Mouse (Mus musculus) forebrain, embryonic 13.5 days (tissue): ENCODE results near the gene Lcn9. TPM values are rescaled to one million over a fixed set of nuclear protein-coding genes. Genes with fewer than 3 reads are reported as not detected.
"Not testable (repeated sequence)": the region's sequence is repeated elsewhere in the genome, so short reads cannot be mapped to it uniquely, and the experiment has no call there.

Source experiments
- ATAC-seq: fragments of 200-750 bp; cut with Nextera tagmentation; 2 replicates; pipeline ENCODE4 v1.8.0; 2017
- H3K27ac ChIP-seq: fragments of 300-500 bp; sonication (generic); 2 replicates; pipeline ENCODE4 v1.5.1; 2015; ENCODE audit warnings: inconsistent platforms, mild to moderate bottlenecking, moderate library complexity
- H3K27me3 ChIP-seq: fragments of 300-500 bp; sonication (generic); 2 replicates; pipeline ENCODE4 v1.6.1; 2015; ENCODE audit warnings: mild to moderate bottlenecking, inconsistent platforms
- H3K36me3 ChIP-seq: fragments of 300-500 bp; sonication (generic); 2 replicates; pipeline ENCODE4 v1.6.1; 2015; ENCODE audit warnings: mild to moderate bottlenecking, inconsistent platforms; ENCODE audit not compliant: poor library complexity, severe bottlenecking
- H3K4me1 ChIP-seq: fragments of 300-500 bp; sonication (generic); 2 replicates; pipeline ENCODE4 v1.6.1; 2015; ENCODE audit warnings: inconsistent platforms
- H3K4me2 ChIP-seq: fragments of 300-500 bp; sonication (generic); 2 replicates; pipeline ENCODE4 v1.6.1; 2015; ENCODE audit warnings: inconsistent platforms, mild to moderate bottlenecking, moderate library complexity
- H3K4me3 ChIP-seq: fragments of 300-500 bp; sonication (generic); 2 replicates; pipeline ENCODE4 v1.5.1; 2015; ENCODE audit warnings: mild to moderate bottlenecking, inconsistent platforms
- H3K9ac ChIP-seq: fragments of 300-500 bp; sonication (generic); 2 replicates; pipeline ENCODE4 v1.6.1; 2015; ENCODE audit warnings: mild to moderate bottlenecking, inconsistent platforms
- H3K9me3 ChIP-seq: fragments of 300-500 bp; sonication (generic); replicated peaks from 2 replicates; pipeline ENCODE4 v1.6.1; 2016; ENCODE audit warnings: inconsistent platforms
- WGBS: fragments of 180-500 bp; shearing (Covaris S2); methylation state at CpG from one replicate; pipeline ENCODE4 v1.1.7; 2015; 5-methylcytosine and 5-hydroxymethylcytosine counted together
- polyA plus RNA-seq: library from polyadenylated mRNA; unstranded; fragments of >200 nt; fragmentation: Nextera tagmentation; extraction: Ambion mirVana; gene quantifications from 2 replicates; pipeline ENCODE4 v1.2.1, GENCODE M21; 2015

Gene Lcn9
- polyA plus RNA-seq, 1 experiment from 2014 or later: not detected

DNA sequence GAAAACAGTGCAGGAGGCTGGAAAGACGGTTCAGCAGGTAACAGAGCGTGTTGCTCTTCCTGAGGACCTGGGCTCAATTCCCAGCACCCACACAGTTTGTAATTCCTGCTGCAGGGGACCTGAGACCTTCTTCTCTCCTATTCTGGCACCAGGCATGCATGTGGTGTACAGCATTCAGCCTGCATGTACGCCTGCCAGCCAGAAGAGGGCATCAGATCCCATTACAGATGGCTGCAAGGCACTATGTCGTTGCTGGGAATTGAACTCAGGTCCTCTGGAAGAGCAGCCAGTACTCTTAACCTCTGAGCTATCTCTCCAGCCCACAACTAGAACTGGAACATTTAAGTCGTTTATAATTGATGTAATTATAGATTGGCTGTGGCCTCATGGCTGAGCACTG, 9.6 kb upstream of the Lcn9 start:
- H3K4me1 ChIP-seq: no peaks in the 10 kb centered on the region
- 84% methylated on average over 5 of the region's 5 CpGs for WGBS
- H3K4me2 ChIP-seq: no peak overlapping the region
- H3K27ac ChIP-seq: no peak overlapping the region
- 0 out of 2 replicates have a peak, but pooled peaks cover 4% of the 10 kb centered on the region for H3K9me3 ChIP-seq
- no peak overlapping the region for H3K4me3 ChIP-seq
- H3K9ac ChIP-seq: no peak overlapping the region
- no peaks in the 10 kb centered on the region for H3K36me3 ChIP-seq
- ATAC-seq: no peak
- no peaks in the 10 kb centered on the region for H3K27me3 ChIP-seq

DNA sequence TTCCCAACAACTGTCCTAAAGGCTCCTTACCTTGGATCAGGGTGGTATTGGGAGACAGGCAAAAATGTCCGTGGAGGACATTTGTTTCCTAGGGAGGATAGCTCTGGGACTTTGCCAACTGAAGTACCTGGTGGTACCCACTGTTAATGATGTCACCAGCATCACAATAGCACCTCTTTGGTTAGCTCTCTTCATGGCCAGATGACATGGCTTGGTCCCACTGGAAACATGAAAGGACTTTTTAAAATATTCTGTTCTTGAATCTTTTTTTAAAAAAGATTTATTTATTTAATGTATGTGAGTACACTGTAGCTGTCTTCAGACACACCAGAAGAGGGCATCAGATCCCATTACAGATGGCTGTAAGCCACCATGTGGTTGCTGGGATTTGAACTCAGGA, 7.2 kb upstream of the Lcn9 start, which contains the start of gene Glt6d1:
TSS of gene Glt6d1 (minus strand) at position 101 of the 400 bp plus-strand sequence.
- H3K27ac ChIP-seq, H3K36me3 ChIP-seq, H3K4me1 ChIP-seq, H3K4me3 ChIP-seq, H3K4me2 ChIP-seq, H3K27me3 ChIP-seq, H3K9ac ChIP-seq, ATAC-seq, H3K9me3 ChIP-seq: not testable (repeated sequence)
- WGBS: 85% methylated on average over 1 of the region's 1 CpGs

DNA sequence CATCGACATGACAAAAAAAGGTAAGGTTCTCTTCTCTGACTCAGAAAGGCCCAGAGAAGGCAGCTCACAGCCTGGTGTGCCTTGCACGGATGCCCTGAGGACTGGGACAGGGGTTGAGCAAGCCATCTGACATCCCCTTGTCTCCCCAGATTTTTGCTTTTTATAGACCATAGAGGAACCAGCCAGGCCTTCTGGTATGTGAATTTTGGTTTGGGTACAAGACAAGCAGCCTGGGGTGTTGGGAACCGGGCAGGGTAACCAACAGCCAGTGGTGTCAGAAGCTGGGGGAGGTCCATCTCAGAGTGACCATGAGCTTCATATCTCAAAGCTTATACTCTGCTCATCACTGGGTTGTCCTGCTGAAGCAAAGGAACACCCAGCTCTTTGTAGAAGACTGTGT, 1.8 kb downstream of the Lcn9 start:
- Histone ChIP-seq H3K4me2 (no peak overlapping the region), H3K9ac (no peak overlapping the region), H3K9me3 (no peaks in the 10 kb centered on the region), H3K36me3 (no peaks in the 10 kb centered on the region), H3K4me3 (no peak overlapping the region), H3K27me3 (no peaks in the 10 kb centered on the region), H3K4me1 (no peaks in the 10 kb centered on the region), H3K27ac (no peak overlapping the region)
- ATAC-seq: no peak
- WGBS: 91% methylated on average over 3 of the region's 3 CpGs

DNA sequence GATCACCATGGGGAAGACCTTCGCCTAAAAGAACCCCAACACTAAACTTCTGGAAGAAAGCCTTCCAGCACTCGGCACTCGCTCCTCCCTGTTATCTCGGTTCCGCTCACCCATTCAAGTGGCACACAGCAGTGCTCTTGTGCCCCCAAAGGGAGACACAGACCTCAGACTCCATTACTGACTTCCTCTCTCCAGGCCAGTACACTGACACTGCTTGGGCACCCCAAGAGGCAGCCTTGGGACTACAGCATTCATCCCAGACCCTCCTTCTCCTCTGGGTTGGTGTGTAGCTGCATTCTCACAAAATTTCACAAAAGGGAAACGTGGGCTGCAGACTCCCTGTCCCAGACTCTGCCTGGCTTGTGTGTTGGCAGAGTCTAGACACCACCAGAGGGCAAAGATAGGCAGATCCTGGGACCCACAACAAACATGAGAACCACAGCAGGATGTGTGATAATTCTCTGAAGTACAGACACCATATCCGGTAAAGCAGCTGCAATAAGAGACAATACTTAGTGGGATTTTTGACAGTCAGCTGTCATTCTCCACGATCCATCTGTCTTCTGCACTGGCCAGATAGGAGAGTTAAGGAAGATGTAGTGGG, 5.5 kb downstream of the Lcn9 start:
- no peak for ATAC-seq
- no peaks in the 10 kb centered on the region for H3K36me3 ChIP-seq
- no peak overlapping the region for H3K27ac ChIP-seq
- H3K27me3 ChIP-seq: no peaks in the 10 kb centered on the region
- H3K4me2 ChIP-seq: no peak overlapping the region
- WGBS: 79% methylated on average over 8 of the region's 8 CpGs
- H3K9ac ChIP-seq: no peak overlapping the region
- no peaks in the 10 kb centered on the region for H3K9me3 ChIP-seq
- H3K4me1 ChIP-seq: no peaks in the 10 kb centered on the region
- H3K4me3 ChIP-seq: no peak overlapping the region

DNA sequence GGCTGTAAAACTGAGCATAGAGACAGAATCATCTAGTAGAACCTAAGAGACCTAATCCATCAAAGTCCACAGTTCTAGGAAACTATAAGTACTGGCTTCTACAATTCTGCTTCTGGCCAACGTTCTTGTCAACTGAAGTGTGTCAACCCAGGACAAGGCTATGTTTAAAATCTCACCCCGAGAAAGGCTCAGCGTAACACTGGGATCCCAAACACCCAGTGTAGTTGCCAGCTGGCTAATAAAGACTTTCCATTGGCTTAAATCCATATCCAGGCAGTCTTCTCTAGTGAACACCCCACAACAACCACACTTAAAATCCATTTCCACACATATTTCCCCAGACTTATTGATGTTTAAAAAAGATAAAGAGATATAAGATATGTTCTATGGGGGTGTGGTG, 7.8 kb downstream of the Lcn9 start:
- Histone ChIP-seq H3K4me2 (no peak overlapping the region), H3K4me1 (no peaks in the 10 kb centered on the region), H3K36me3 (no peaks in the 10 kb centered on the region), H3K9me3 (no peaks in the 10 kb centered on the region), H3K9ac (no peak overlapping the region), H3K27me3 (no peaks in the 10 kb centered on the region), H3K27ac (no peak overlapping the region), H3K4me3 (no peak overlapping the region)
- no peak for ATAC-seq
- 84% methylated on average over 3 of the region's 3 CpGs for WGBS

DNA sequence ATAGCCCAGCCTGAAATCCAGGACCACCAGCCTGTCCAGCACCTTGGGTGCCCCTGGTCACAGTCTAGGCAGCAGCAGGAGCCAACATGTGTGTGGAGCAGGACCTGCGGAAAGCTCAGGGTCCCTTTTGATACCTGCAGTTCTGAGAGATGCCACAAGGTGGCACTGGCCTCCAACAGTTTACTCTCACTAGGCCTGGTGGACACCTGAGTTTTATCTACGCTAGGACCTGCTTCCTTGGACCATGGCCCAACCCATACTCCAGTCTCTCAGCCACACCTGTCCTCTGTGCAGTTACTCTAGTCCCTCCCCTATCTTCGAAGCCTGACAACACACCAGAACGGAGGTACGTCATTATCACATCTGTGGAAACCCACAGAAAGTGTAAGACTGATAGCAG, 13.3 kb downstream of the Lcn9 start:
- no peak overlapping the region for H3K4me3 ChIP-seq
- 44% methylated on average over 5 of the region's 5 CpGs for WGBS
- peak; percentile 30; the same call in 1 of the 2 replicates for ATAC-seq

DNA sequence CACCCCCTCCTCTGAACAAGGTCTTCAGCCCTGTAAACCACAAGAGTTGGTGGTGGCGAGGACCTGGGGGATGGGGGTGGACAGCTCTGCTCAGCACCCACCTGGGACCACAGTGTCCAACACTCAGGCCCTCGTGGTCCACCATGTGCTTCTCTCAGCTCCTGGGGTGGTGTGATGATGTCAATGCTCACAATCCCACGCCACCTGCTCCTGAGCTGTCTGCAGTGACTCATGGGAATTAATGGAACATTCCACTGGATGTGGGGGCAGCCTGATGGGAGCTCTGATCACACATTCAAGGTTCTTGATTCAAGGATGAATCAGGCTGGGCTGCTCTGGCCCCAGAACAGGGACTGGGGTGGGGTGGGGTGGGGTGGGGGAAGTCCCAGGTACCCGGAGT, 19.2 kb downstream of the Lcn9 start:
- Histone ChIP-seq H3K36me3 (no peaks in the 10 kb centered on the region), H3K9ac (no peak overlapping the region), H3K27me3 (no peaks in the 10 kb centered on the region), H3K4me2 (no peak overlapping the region), H3K4me1 (peaks cover 16% of the 10 kb centered on the region), H3K27ac (no peak overlapping the region), H3K4me3 (no peak overlapping the region), H3K9me3 (no peaks in the 10 kb centered on the region)
- 76% methylated on average over 4 of the region's 4 CpGs for WGBS
- ATAC-seq: no peak

More for the DNA sequence above, 13.3 kb downstream of the Lcn9 start:
- Histone ChIP-seq H3K36me3 (no peaks in the 10 kb centered on the region), H3K27ac (no peak overlapping the region), H3K9ac (no peak overlapping the region), H3K27me3 (no peaks in the 10 kb centered on the region), H3K9me3 (no peaks in the 10 kb centered on the region), H3K4me2 (no peak overlapping the region), H3K4me1 (no peaks in the 10 kb centered on the region)

DNA sequence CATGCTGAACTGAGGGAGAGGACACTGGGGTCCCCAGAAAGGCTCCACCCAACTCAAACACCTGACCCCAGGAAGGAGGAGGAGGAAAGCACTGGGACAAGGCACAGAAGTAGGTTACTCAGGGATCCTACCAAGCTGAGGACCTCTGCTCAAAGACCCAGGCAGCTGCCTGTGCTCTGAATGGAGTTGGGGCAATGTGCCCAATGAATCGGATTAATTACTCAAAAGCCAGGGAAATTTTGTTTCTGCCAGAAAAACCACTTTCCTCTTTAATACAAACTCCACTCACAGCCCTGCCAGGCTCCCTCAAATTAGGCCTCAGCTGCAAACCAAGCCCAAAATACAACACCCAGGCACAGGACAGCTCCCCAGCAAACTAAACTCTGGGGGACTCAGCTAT, 19.8 kb downstream of the Lcn9 start:
- H3K9me3 ChIP-seq: no peaks in the 10 kb centered on the region
- no peak for ATAC-seq
- no peaks in the 10 kb centered on the region for H3K36me3 ChIP-seq
- H3K4me3 ChIP-seq: no peak overlapping the region
- no peak overlapping the region for H3K27ac ChIP-seq
- WGBS: 14% methylated on average over 1 of the region's 1 CpGs
- H3K4me1 ChIP-seq: peaks cover 16% of the 10 kb centered on the region
- no peaks in the 10 kb centered on the region for H3K27me3 ChIP-seq
- peak overlapping the region; percentile 30 for H3K9ac ChIP-seq
- H3K4me2 ChIP-seq: no peak overlapping the region

DNA sequence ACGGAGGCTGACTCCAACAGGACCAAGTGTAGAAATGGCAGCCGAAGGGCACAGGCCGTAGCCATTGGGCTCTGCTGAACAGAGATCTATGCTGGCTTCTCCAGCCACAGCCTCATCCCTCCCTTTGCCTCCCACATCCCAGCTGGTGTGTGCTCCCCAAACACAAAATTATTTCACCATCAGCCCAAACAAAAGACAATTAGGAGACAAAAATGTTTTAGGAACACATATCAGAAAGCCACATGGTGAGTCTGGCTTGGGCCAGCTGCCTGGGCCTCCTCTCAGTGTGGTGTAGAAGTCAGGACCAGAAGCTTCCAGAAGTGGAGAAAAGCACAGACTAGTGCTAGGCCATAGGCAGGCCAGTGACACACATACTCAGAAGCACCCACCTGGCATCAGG, 21.1 kb downstream of the Lcn9 start:
- ATAC-seq: no peak
- H3K9ac ChIP-seq: no peak overlapping the region
- H3K4me3 ChIP-seq: no peak overlapping the region
- peaks cover 16% of the 10 kb centered on the region for H3K4me1 ChIP-seq
- H3K27ac ChIP-seq: no peak overlapping the region
- 91% methylated on average over 3 of the region's 3 CpGs for WGBS
- no peaks in the 10 kb centered on the region for H3K9me3 ChIP-seq
- H3K36me3 ChIP-seq: no peaks in the 10 kb centered on the region
- H3K27me3 ChIP-seq: no peaks in the 10 kb centered on the region
- no peak overlapping the region for H3K4me2 ChIP-seq

DNA sequence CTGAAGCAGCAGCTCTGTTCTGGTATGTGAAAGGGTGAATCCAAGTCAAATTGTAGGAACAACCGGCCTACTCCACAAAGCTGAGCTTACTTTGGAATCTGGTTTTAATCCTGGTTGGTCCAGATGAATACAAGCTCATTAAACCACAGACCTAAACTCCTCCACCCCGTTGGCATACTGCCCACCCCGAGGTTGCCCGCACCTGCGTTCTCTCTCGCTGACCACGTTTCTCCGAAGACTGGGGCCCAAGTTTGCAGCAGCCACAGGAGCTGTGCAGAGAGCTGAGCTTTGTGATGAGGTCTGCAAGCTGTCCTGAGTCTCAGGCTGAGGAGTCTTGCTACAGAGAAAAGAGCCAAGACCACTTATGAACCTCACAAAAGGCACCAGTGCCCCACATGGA, 23.6 kb downstream of the Lcn9 start:
- Histone ChIP-seq H3K4me1 (peaks cover 16% of the 10 kb centered on the region), H3K4me2 (no peak overlapping the region), H3K27ac (no peak overlapping the region), H3K27me3 (no peaks in the 10 kb centered on the region), H3K4me3 (no peak overlapping the region), H3K36me3 (no peaks in the 10 kb centered on the region), H3K9me3 (no peaks in the 10 kb centered on the region), H3K9ac (no peak overlapping the region)
- no peak for ATAC-seq
- WGBS: 73% methylated on average over 8 of the region's 8 CpGs

DNA sequence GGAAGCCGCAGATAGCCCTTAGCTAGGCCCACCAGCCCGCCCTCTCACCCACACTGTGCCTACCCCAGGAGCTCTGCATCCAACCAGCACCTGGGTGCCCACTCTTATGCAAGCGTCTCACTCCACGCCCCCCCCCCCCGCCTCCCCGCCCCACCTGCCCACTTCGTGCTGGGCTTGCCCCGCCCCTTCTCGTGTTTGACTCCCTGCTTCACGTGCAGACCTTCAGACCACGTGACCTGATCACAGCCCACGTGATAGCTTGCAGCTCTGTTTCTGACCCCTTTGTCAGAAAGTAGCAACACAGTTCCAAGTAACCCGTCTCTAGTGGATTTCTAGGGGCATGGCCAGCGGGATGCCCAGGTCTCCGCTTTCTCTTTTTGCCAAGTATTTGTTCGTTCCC, 24.3 kb downstream of the Lcn9 start, which contains the start of gene Sohlh1:
TSS of gene Sohlh1 (minus strand) at position 23 of the 400 bp plus-strand sequence.
- Histone ChIP-seq H3K4me3 (no peak within 1 kb of the TSS), H3K9ac (no peak within 1 kb of the TSS), H3K27ac (no peak within 1 kb of the TSS), H3K9me3 (no peaks in the 10 kb centered on the region), H3K4me2 (no peak within 1 kb of the TSS), H3K4me1 (peaks cover 13% of the 10 kb centered on the region), H3K27me3 (no peaks in the 10 kb centered on the region), H3K36me3 (no peaks in the 10 kb centered on the region)
- ATAC-seq: no peak
- 89% methylated on average over 14 of the region's 16 CpGs for WGBS

DNA sequence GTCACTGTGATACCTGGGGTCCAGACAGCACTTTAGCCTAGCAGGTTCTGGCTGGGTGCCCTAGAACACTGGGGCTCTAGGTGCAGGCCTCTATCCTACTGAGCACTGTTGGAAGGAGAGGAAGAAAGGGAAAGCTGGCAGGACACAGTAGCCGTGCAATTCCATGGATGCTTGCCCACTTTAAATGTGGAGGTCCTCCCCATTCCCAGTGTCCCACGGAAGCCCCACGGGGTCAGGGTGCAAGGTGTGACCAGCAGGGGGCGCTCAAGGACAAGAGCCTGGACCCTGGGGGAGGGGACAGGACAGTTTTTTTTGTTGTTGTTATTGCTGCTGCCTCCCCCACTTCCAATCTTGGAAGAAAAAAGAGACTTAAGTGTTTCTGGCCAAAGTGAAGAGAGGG, 27.4 kb downstream of the Lcn9 start:
- 12% methylated on average over 4 of the region's 4 CpGs for WGBS

DNA sequence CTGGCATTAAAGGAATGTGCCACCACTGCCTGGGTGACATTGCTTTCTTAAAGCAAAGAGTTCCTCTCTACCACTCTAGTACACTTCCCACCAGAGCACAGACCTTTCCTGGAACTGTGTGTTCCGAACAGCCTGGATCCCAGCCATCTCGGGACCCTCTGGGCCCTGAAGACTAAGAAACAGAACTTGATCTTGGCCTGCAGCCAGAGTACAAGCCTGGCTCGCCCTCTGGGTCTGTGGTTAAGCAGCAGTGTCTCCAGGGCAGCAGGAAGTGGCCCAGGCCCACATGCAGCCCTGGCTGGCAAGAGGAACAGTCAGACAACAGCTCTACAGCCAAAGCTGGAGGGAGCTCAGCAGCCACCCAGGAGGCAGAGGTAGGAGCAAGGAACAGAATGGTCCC, 29.7 kb downstream of the Lcn9 start:
- no peaks in the 10 kb centered on the region for H3K36me3 ChIP-seq
- 54% methylated on average over 3 of the region's 3 CpGs for WGBS
- no peak overlapping the region for H3K27ac ChIP-seq
- no peak overlapping the region for H3K4me2 ChIP-seq
- H3K4me3 ChIP-seq: no peak overlapping the region
- H3K27me3 ChIP-seq: no peaks in the 10 kb centered on the region
- no peak for ATAC-seq
- no peak overlapping the region for H3K9ac ChIP-seq
- no peaks in the 10 kb centered on the region for H3K4me1 ChIP-seq
- H3K9me3 ChIP-seq: no peaks in the 10 kb centered on the region

More for the DNA sequence above, 27.4 kb downstream of the Lcn9 start:
- no peak overlapping the region for H3K9ac ChIP-seq
- H3K4me1 ChIP-seq: no peaks in the 10 kb centered on the region
- no peaks in the 10 kb centered on the region for H3K27me3 ChIP-seq
- no peak overlapping the region for H3K4me2 ChIP-seq
- no peak for ATAC-seq
- H3K27ac ChIP-seq: no peak overlapping the region
- no peaks in the 10 kb centered on the region for H3K9me3 ChIP-seq
- no peak overlapping the region for H3K4me3 ChIP-seq
- no peaks in the 10 kb centered on the region for H3K36me3 ChIP-seq
